Mouse (Mus musculus) cerebellum, postnatal 14 days (tissue): Measurements from ENCODE around the gene Cog4.
"Not testable (repeated sequence)": the region's sequence is repeated elsewhere in the genome, so short reads cannot be mapped to it uniquely, and the experiment has no call there.

Experiments
- DNase-seq, 2 experiments: peaks; one replicate each; pipeline ENCODE4 v3.0.0; 2021; ENCODE audit warnings: mixed read lengths in 2 of 2

Gene Cog4

GRCm38 (mm10) chr8:110892040-110892439 lies 45.6 kb downstream of the Cog4 start:
- DNase-seq: no peak

GRCm38 (mm10) chr8:110892913-110893312 lies 46.5 kb downstream of the Cog4 start:
- DNase-seq: peak; percentile 62 to 74

- no peak for DNase-seq
Measured at GRCm38 (mm10) chr8:110894851-110895250, 48.5 kb downstream of the Cog4 start.

- no peak for DNase-seq
Measured at GRCm38 (mm10) chr8:110895254-110895653, 48.9 kb downstream of the Cog4 start.

GRCm38 (mm10) chr8:110895812-110896211 lies 49.4 kb downstream of the Cog4 start:
- DNase-seq: no peak

GRCm38 (mm10) chr8:110897495-110897894 lies 51.1 kb downstream of the Cog4 start:
- no peak for DNase-seq

GRCm38 (mm10) chr8:110901056-110901455 lies 54.7 kb downstream of the Cog4 start:
- no peak for DNase-seq

- DNase-seq: peak; percentile 88 to 90
Measured at GRCm38 (mm10) chr8:110901839-110902578, 55.6 kb downstream of the Cog4 start, which contains the start of gene Fuk. Gene Fuk (minus strand): TSS chr8:110902488.

- DNase-seq: no peak
Measured at GRCm38 (mm10) chr8:110902579-110902965, 56.2 kb downstream of the Cog4 start.

GRCm38 (mm10) chr8:110905404-110905803 lies 59.0 kb downstream of the Cog4 start:
- no peak for DNase-seq

GRCm38 (mm10) chr8:110906682-110907081 lies 60.3 kb downstream of the Cog4 start:
- no peak for DNase-seq

GRCm38 (mm10) chr8:110909850-110910249 lies 63.5 kb downstream of the Cog4 start:
- not testable (repeated sequence) for DNase-seq

GRCm38 (mm10) chr8:110911576-110912570 lies 65.5 kb downstream of the Cog4 start:
- no peak for DNase-seq

GRCm38 (mm10) chr8:110917415-110917814 lies 71.0 kb downstream of the Cog4 start:
- DNase-seq: peak; percentile 59 to 71

- DNase-seq: no peak
Measured at GRCm38 (mm10) chr8:110918027-110918426, 71.6 kb downstream of the Cog4 start.

GRCm38 (mm10) chr8:110918460-110918859 lies 72.1 kb downstream of the Cog4 start:
- DNase-seq: no peak

- DNase-seq: peak; percentile 92 to 93
Measured at GRCm38 (mm10) chr8:110919341-110920031, 73.1 kb downstream of the Cog4 start, which contains the start of gene St3gal2. Gene St3gal2 (plus strand): TSS chr8:110919922.

- DNase-seq: no peak
Measured at GRCm38 (mm10) chr8:110920032-110920772, 73.8 kb downstream of the Cog4 start.

GRCm38 (mm10) chr8:110920773-110921277 lies 74.4 kb downstream of the Cog4 start:
- DNase-seq: no peak

GRCm38 (mm10) chr8:110921492-110922230 lies 75.3 kb downstream of the Cog4 start:
- no peak for DNase-seq

GRCm38 (mm10) chr8:110925691-110926140 lies 79.3 kb downstream of the Cog4 start:
- DNase-seq: no peak
